Mouse (Mus musculus) hindbrain, embryonic 14.5 days (tissue): Measurements from ENCODE around the gene Slc45a1. TPM values are rescaled to one million over a fixed set of nuclear protein-coding genes. Genes with fewer than 3 reads are reported as not detected.

Experiments used
- ATAC-seq: fragments of 200-750 bp; cut with Nextera tagmentation; 2 replicates; pipeline ENCODE4 v1.8.0; 2017; ENCODE audit warnings: moderate number of reproducible peaks, mild to moderate bottlenecking, moderate TSS enrichment, moderate library complexity; ENCODE audit not compliant: low FRiP score
- DNase-seq: peaks from one replicate; pipeline ENCODE4 v3.0.0-alpha.2; 2015; ENCODE audit warnings: low spot score
- H3K27ac ChIP-seq: fragments of 300-500 bp; sonication (generic); 2 replicates; pipeline ENCODE4 v1.5.1; 2014; ENCODE audit warnings: mild to moderate bottlenecking, moderate library complexity
- H3K27me3 ChIP-seq: fragments of 300-500 bp; sonication (generic); 2 replicates; pipeline ENCODE4 v1.6.1; 2014; ENCODE audit warnings: mild to moderate bottlenecking, low read length, mixed read lengths; ENCODE audit not compliant: control insufficient read depth, insufficient read depth
- H3K36me3 ChIP-seq: fragments of 300-500 bp; sonication (generic); replicated peaks from 2 replicates; pipeline ENCODE4 v1.6.1; 2014; ENCODE audit not compliant: control insufficient read depth, insufficient read depth
- H3K4me1 ChIP-seq: fragments of 300-500 bp; sonication (generic); replicated peaks from 2 replicates; pipeline ENCODE4 v1.6.1; 2014; ENCODE audit warnings: antibody characterized with exemption, low read length, mixed read lengths; ENCODE audit not compliant: control insufficient read depth, insufficient read depth
- H3K4me2 ChIP-seq: fragments of 300-500 bp; sonication (generic); replicated peaks from 2 replicates; pipeline ENCODE4 v1.6.1; 2014; ENCODE audit warnings: mild to moderate bottlenecking, moderate library complexity
- H3K4me3 ChIP-seq: fragments of 300-500 bp; sonication (generic); replicated peaks from 2 replicates; pipeline ENCODE4 v1.5.1; 2014; ENCODE audit warnings: mild to moderate bottlenecking, low read length
- H3K9ac ChIP-seq: fragments of 300-500 bp; sonication (generic); 2 replicates; pipeline ENCODE4 v1.6.1; 2014
- H3K9me3 ChIP-seq: fragments of 300-500 bp; sonication (generic); 2 replicates; pipeline ENCODE4 v1.6.1; 2016; ENCODE audit warnings: low read length; ENCODE audit not compliant: control insufficient read depth
- WGBS: fragments of 180-500 bp; shearing (Covaris S2); extraction: QIAGEN DNeasy Blood & Tissue Kit; methylation state at CpG from one replicate; pipeline ENCODE4 v1.1.7; 2014; 5-methylcytosine and 5-hydroxymethylcytosine counted together
- polyA plus RNA-seq: library from polyadenylated mRNA; unstranded; fragments of >200 nt; fragmentation: Nextera tagmentation; extraction: Ambion mirVana; gene quantifications from 2 replicates; pipeline ENCODE4 v1.2.1, GENCODE M21; 2014

Gene Slc45a1
- polyA plus RNA-seq, 1 experiment from 2014 or later = 35.9 TPM

DNA sequence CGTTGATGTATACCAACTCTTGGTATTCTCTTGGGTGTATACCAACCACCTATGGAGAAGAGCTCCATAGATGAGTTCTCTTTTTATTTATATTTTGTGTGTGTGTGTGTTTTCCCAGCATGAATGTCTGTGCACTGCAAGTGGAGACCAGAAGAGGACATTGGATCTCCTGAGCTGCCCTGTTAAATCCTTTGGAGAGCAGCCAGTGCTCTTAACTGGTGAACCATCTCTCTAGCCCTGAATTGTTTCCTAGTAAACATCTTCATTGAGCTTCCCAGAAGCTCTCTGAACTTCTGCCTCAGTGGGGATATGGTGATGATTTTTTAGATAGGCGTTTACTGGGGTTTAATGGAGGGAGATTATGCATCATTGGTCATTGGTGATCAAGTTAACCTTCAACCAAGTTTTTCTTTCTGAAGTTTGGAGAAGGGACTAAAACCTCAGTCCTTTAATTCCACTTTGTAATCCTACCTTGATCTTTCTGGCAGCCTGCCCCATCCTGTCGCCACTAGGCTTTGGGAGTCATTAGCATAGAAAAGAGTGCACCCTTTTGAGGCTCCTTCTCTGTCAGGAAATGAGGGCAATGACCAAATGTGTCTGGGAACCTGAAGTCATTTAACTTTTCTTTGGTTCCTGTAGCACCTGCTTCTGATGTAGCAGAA lies 61.2 kb downstream of the Slc45a1 start:
- WGBS = 39% methylated on average over 3 of the region's 3 CpGs
- Histone ChIP-seq H3K9ac (no peak overlapping the region), H3K36me3 (no peaks in the 10 kb centered on the region), H3K4me1 (peaks cover 44% of the 10 kb centered on the region), H3K4me2 (no peak overlapping the region), H3K4me3 (no peak overlapping the region), H3K9me3 (no peaks in the 10 kb centered on the region), H3K27me3 (no peaks in the 10 kb centered on the region), H3K27ac (peak overlapping the region; percentile 26; the same call in 1 of the 2 replicates)
- DNase-seq (no peak), ATAC-seq (no peak)

DNA sequence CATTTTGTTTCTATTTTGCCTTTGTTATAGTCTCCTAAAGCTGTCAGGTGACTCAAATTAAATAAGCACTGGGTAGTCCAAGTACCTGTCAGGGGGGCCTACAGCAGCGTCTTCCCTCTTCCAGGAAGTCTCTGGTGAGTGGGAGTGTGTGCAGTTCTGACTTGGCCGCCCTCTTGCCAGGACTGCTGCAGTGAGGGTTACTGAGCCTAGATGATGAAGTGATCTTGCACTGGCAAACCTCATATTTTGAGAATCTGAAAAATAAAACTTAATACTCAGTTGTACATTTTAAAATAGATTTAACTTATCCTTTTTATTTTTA lies 63.7 kb downstream of the Slc45a1 start:
- WGBS = 84% methylated on average over 2 of the region's 2 CpGs
- H3K4me3 ChIP-seq = no peak overlapping the region

DNA sequence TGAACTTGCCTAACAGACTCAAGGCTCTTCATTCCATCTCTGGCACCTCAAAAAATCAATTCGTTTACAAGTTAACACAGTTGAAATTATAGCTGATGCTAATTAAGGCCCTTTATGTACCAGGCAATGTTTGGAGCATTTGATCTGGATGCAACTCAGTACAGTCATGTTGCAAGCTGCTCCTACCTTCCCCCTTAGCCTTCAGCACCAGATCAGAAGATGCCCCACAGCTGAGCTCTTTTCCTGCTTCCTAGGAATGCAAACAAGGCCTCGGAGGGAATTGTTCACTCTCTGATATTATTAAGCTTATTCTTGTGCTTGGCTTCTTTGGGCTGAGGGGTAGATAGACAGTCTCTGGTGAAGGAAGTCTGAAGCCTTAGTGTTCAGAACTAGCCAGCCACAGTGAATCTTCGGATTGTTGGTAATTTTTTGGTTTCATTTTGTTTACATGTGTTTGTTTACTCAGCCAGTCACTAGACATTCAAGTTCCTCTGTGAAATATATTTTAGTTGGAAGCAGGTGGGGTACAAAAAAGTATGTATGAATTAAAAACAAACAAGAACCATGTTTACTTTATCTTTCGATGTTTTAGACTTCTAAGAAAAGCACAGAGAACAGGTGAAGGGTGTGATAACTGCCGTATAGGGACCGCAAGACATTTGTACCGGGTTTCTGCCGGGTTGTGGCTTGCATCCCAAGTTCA lies 64.2 kb downstream of the Slc45a1 start:
- H3K36me3 ChIP-seq = no peaks in the 10 kb centered on the region
- H3K27me3 ChIP-seq = no peaks in the 10 kb centered on the region
- ATAC-seq (no peak), DNase-seq (no peak)
- H3K4me3 ChIP-seq = no peak overlapping the region
- H3K9ac ChIP-seq = no peak overlapping the region
- H3K9me3 ChIP-seq = no peaks in the 10 kb centered on the region
- H3K4me1 ChIP-seq = peaks cover 64% of the 10 kb centered on the region
- 87% methylated on average over 8 of the region's 8 CpGs for WGBS
- H3K27ac ChIP-seq = peak overlapping the region; percentile 62
- H3K4me2 ChIP-seq = no peak overlapping the region

More for the DNA sequence above, 63.7 kb downstream of the Slc45a1 start:
- no peak overlapping the region for H3K9ac ChIP-seq
- DNase-seq (no peak), ATAC-seq (no peak)
- H3K27ac ChIP-seq = no peak overlapping the region
- peaks cover 61% of the 10 kb centered on the region for H3K4me1 ChIP-seq
- H3K9me3 ChIP-seq = no peaks in the 10 kb centered on the region
- H3K4me2 ChIP-seq = no peak overlapping the region
- no peaks in the 10 kb centered on the region for H3K27me3 ChIP-seq
- H3K36me3 ChIP-seq = no peaks in the 10 kb centered on the region

DNA sequence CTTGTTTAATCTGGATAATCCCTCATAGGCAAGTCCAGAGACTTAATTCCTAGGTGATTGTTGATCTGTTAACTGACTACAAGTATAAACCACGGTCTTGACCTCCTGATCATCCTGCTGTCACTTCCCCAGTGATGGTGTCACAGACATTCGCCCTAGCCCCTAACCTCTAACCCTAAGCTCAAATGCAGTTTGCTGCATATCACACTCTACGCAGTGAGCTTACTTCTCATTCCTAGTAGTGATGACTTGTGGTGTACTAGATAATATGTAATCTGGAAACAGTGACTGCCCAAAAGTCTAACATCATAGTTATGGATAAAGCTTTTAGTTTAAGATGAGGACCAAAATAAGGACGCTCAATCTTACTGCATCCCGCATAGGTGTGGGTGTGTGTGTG lies 65.7 kb downstream of the Slc45a1 start:
- peaks cover 67% of the 10 kb centered on the region for H3K4me1 ChIP-seq
- no peak for ATAC-seq
- no peaks in the 10 kb centered on the region for H3K9me3 ChIP-seq
- H3K36me3 ChIP-seq = no peaks in the 10 kb centered on the region
- H3K4me2 ChIP-seq = no peak overlapping the region
- no peak overlapping the region for H3K9ac ChIP-seq
- 96% methylated on average over 5 of the region's 5 CpGs for WGBS
- H3K4me3 ChIP-seq = no peak overlapping the region
- DNase-seq = no peak
- H3K27ac ChIP-seq = no peak overlapping the region
- no peaks in the 10 kb centered on the region for H3K27me3 ChIP-seq

DNA sequence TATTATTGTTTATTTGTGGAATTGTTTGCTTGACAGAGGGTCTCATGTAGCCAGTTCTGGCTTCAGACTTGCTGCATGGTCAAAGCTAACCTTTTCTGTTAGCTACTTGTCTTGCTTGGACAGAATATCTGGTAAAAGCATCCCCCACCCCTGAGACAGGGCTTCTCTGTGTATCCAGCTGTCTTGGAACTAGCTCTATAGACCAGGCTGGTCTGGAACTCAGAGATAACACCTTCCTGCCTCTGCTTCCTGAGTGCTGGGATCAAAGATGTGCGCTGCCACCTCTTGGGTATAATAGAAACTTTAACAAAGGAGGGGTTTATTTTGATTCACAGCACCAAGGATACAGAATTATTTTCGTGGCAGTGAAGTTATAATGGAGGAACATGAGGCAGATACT lies 66.2 kb downstream of the Slc45a1 start:
- Histone ChIP-seq H3K4me1 (peaks cover 63% of the 10 kb centered on the region), H3K4me3 (no peak overlapping the region), H3K9ac (no peak overlapping the region), H3K27me3 (no peaks in the 10 kb centered on the region), H3K9me3 (no peaks in the 10 kb centered on the region), H3K36me3 (no peaks in the 10 kb centered on the region), H3K27ac (no peak overlapping the region), H3K4me2 (no peak overlapping the region)
- WGBS = 97% methylated on average over 2 of the region's 2 CpGs
- no peak for DNase-seq
- ATAC-seq = no peak

DNA sequence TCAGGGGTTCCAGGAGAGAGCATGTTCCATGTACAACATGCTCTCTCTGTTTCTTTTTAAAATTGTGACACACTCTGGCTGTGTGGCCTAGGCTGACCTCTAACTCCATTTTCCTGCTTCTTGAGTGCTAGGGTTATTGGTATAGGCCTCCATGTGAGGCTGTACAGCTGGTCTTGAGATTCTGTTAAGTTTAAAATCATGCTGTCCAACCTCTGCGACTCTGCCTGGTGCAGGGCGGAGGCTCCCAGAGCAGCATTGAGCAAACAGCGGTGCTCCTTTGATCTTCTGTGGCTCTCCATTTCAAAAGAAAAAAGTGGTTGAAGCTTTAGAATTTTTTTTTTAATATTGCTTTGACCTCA lies 68.2 kb downstream of the Slc45a1 start:
- ATAC-seq (no peak), DNase-seq (no peak)
- H3K27me3 ChIP-seq = no peaks in the 10 kb centered on the region
- H3K4me1 ChIP-seq = peaks cover 53% of the 10 kb centered on the region
- no peak overlapping the region for H3K4me3 ChIP-seq
- H3K36me3 ChIP-seq = no peaks in the 10 kb centered on the region
- H3K9ac ChIP-seq = peak overlapping the region; percentile 22
- no peak overlapping the region for H3K4me2 ChIP-seq
- peak overlapping the region; percentile 82 for H3K27ac ChIP-seq
- WGBS = 50% methylated on average over 3 of the region's 3 CpGs
- H3K9me3 ChIP-seq = no peaks in the 10 kb centered on the region

DNA sequence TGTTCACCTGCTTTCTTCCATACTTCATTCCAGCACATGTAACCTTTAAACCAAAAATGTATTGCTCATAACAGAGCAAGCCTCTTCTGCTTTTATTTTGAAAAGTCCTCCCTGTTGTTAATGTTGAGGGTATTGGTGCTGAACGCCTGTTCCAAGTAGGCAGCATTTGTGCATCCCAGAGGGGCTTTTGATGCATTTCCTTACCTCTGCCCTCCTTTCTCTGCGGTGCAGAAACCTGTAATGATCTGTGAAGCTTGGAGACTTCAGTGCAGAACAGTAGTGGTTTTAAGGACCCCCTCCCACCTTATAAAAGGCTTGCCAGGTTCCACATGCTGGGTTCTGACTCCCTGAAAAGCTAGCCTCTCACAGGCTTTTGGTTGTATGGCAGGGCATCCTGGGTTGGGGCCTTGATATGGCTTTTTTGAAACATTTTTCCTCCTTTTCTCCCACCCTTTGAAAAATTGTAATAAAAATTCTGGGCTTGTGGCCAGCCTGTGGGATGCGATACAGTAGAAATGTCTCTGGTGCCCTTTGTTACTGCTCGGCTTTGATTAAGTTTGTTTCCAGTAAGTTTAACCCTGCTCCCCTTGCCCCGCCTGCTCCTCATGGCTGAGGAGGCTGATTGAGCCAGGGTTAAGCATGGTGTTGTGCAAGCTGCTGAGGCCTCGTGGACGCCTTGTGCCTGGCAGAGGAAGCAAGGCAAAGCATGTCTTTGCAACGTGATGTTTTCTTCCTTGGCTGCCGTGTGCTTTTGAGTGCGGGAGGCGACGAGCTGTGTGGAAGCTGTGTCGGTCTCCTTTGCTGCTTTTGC lies 68.8 kb downstream of the Slc45a1 start:
- Histone ChIP-seq H3K4me3 (no peak overlapping the region), H3K4me1 (peaks cover 52% of the 10 kb centered on the region), H3K4me2 (no peak overlapping the region), H3K27ac (peak overlapping the region; percentile 82), H3K9ac (0 out of 2 replicates have a peak overlapping the region, but pooled peaks have one; percentile 22), H3K27me3 (no peaks in the 10 kb centered on the region), H3K36me3 (no peaks in the 10 kb centered on the region), H3K9me3 (no peaks in the 10 kb centered on the region)
- 28% methylated on average over 13 of the region's 13 CpGs for WGBS
- DNase-seq (peak; percentile 58), ATAC-seq (no peak)

DNA sequence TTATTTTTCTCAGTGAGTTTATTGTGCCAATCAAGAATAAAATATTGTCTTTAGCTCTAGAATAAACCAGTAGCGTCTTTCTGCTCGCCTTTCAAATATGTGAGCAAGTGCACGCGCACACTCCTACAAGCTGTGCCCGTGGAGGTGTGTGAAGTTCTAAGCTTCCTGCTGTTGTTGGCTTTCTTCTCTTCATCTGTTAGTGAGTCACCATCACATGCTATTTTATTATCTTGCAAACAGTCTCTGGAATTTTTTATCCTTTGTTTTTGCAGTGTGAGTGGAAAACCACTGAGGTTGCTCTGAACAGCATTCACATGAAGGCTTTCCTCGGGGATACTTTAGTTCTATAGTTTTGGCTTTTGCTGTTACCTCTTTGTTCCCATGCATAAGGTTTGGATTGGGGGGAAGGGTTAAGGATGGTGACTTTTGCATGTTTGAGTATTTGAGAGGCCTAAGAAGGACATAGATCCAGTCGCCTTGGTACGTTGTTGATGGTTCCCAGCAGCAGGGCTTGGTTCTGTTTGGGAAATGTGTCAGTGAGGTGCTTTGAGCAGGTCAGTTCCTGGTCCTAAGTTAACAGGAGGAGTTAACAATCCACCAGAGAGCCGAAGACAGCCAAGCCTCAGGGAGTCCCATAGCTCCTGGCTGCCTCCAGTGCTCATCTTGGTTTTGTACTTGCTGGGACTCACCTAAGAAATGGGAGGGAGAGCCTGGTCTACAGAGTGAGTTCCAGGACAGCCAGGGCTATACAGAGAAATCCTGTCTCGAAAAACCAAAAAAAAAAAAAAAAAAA lies 69.8 kb downstream of the Slc45a1 start:
- Histone ChIP-seq H3K4me2 (no peak overlapping the region), H3K4me1 (peaks cover 43% of the 10 kb centered on the region), H3K9me3 (no peaks in the 10 kb centered on the region), H3K4me3 (no peak overlapping the region), H3K27ac (peak overlapping the region; percentile 82), H3K27me3 (no peaks in the 10 kb centered on the region), H3K36me3 (no peaks in the 10 kb centered on the region), H3K9ac (no peak overlapping the region)
- ATAC-seq (no peak), DNase-seq (no peak)
- WGBS = 74% methylated on average over 10 of the region's 10 CpGs
